Mouse (Mus musculus): ENCODE measurements around the gene Il18r1. TPM values are rescaled to one million over a fixed set of nuclear protein-coding genes. Genes with fewer than 3 reads are reported as not detected.

The Il18r1 gene
- polyA plus RNA-seq (2014; fragmentation: Illumina TruSeq; extraction: RNeasy Lipid Tissue Mini Kit (QIAGEN cat#74804); ENCODE audit: low read depth, low replicate concordance), result 2.6 TPM

DNA sequence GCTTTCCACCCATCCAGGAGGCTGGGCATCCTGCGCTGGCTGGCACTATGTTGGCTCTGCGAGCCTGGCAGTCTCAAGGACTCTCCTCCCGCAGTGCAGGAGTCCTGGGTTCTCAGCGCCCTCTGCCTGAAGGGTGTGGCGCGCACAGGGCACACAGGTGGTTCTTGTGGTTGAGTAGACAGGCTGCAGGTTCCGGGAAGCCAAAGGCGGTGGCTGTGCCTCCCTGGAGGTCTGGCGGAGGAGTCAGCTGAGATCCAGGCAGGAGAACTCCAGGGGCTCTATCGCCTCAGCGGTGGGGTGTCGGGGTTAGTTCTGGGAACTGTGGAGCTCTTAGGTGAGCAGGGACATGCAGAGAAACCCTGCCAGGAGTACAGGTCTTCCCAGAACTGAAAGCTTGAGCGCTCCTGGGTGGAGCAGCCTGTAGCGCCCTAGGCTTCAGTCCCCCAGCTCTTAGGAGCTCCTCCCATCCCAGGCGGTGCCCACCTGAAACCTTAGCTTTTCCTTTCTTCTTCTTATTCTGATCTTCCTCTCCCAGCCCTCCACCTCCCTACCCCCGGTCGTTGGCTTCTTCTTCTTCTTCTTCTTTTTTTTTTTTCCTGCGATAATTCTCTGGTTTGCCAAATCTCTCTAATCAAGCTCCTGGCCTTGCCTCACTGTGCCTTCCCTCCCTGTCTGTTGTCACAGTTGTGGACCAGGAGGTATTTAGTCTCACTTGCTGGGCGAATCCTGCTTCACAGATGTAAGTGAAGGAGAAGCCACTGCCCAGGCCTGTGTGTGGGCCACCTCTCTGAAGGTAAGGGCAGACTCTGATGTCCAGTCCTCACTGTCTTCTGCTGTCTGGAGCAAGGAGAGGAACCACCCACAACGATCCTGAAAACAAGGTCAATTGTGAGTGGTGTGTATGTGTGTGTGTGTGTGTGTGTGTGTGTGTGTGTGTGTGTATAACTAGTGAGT lies at the start of gene Il18r1:
Gene Il18r1 (plus strand): TSS at position 76 of the 954 bp plus-strand sequence.

DNA sequence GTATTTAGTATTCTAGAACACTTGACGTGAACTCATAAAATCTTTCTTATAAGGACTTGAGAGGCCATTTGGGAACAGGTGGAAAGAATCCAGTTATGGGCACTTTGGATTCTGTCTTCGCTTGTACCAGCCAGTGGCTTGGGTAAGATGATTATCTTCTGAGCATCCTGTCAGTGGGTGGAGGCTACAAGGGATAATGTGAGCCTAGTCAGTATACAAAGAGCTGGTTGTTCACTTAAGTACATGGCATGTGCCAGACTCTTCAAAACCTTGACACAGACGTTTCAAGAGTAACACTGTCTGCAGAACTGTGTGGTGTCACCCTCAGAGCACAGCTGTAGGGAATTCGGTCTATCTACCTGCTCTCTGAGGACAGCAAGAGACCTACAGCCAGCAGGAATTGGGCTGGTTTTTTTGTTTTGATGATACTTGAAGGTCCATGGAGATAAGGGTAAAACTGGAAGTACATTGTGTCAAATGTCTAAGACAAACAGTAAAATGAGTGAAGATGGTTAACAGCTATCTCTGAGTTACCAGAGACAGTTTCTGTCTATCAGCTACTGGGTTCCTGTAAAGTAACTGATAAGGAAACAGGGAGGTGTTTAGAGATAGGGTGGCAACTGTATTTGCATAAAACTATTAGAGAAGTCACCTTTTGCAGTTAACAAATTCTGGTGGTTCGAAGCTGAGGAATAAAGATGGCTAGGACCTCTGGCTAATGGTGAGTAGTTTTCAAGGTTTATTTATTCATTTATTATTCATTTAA lies 36.3 kb upstream of the Il18r1 start, which contains the start of gene Il1rl1:
Gene Il1rl1 (plus strand): TSS at position 661 of the 766 bp plus-strand sequence.

DNA sequence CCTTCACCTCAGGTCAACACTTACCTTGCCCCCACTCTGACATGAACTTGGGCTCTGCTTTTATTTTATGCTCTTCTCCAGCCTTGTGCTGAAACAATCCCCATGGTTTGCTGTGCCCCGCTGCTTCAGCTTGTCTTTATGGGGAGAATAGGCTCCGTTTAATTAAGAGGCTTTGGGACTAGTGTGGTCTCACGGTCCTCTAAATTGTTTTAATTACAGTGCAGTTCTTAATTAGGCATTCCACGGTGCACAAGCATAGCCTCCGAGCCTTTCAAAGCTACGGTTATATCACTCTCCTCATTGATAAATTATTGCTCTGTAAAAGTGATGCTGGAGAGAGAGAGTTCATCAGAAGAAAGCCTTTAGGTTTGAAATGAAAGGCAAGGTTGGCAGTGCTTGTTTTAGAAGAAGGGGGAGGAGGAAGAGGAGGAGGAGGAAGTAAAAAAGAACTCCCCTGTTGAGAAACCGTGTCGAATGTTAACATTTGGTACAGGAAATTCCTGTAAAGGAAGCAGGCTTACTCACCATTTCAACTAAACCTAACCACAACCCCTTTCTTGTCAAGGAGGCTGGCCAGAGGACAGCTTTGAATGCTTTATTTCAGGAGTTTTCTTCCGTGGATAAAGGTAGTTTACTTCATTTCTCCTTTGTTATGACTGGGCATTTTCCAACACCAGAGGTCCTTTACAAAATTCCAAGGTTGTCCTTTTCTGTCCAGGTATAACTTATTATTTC lies 49.7 kb downstream of the Il18r1 start, which contains the start of gene Il18rap:
Gene Il18rap (plus strand): TSS at position 512 of the 735 bp plus-strand sequence.

Other genes starting within 250 kb of the Il18r1 start
- gene Il1r1, start 240.5 kb upstream of the Il18r1 start, polyA plus RNA-seq (2014; fragmentation: Illumina TruSeq; extraction: RNeasy Lipid Tissue Mini Kit (QIAGEN cat#74804); ENCODE audit: low read depth, low replicate concordance), result 47.6 TPM
- 8.9 TPM for gene Il1rl2, start 140.9 kb upstream of the Il18r1 start, polyA plus RNA-seq (2014; fragmentation: Illumina TruSeq; extraction: RNeasy Lipid Tissue Mini Kit (QIAGEN cat#74804); ENCODE audit: low read depth, low replicate concordance)
- 3.8 TPM for gene Il1rl1, start 36.0 kb upstream of the Il18r1 start, polyA plus RNA-seq (2014; fragmentation: Illumina TruSeq; extraction: RNeasy Lipid Tissue Mini Kit (QIAGEN cat#74804); ENCODE audit: low read depth, low replicate concordance)
- 0.63 TPM for gene Il18rap, start 49.8 kb downstream of the Il18r1 start, polyA plus RNA-seq (2014; fragmentation: Illumina TruSeq; extraction: RNeasy Lipid Tissue Mini Kit (QIAGEN cat#74804); ENCODE audit: low read depth, low replicate concordance)
- 0.19 TPM for gene Slc9a4, start 114.5 kb downstream of the Il18r1 start, polyA plus RNA-seq (2014; fragmentation: Illumina TruSeq; extraction: RNeasy Lipid Tissue Mini Kit (QIAGEN cat#74804); ENCODE audit: low read depth, low replicate concordance)
- gene Slc9a2, start 215.0 kb downstream of the Il18r1 start, polyA plus RNA-seq (2014; fragmentation: Illumina TruSeq; extraction: RNeasy Lipid Tissue Mini Kit (QIAGEN cat#74804); ENCODE audit: low read depth, low replicate concordance), result 156 TPM

Data from sigmoid colon, adult 10 weeks (tissue).